ENCODE assay signal across 10 mouse cellular contexts in the genomic region with DNA sequence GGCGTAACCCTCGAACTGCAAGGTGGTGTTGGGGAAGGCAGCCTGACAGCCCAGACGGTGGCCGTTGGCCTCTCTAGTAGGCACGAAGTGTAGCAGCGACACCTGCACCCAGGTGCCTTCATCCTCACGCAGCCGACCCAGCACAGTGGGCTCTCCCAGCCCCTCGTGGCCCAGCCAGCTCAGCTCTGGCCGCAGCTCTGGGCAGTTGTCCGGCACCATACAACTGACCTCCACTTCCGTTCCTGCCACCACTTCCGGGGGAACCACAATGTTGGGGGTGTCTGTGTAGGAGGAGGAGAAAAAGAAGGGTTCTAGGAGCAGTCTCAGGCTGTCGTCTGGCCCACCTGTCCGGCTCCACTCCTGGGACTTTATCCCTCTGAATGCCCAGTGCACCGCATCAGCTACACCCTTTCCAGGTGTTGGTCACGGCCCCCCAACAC. TPM values are rescaled to one million over a fixed set of nuclear protein-coding genes. Genes with fewer than 3 reads are reported as not detected.
A peak's percentile ranks its signal among the peaks of the same experiment; 100 is the strongest.
DNase-seq lines count a peak whose midpoint lies in the region; ATAC-seq and TF ChIP-seq lines count a peak whose summit lies in the region.
"Had no signal": no experiment of that assay in that cellular context is flagged by ENCODE, and none has a peak within 500 bp of the region (broad histone marks: within the 10 kb centered on the region; RNA-seq: fewer than 3 reads in every experiment).

No protein-coding gene starts in this region.

- no peaks in the 10 kb centered on the region for H3K9me3 ChIP-seq in forebrain, embryonic 13.5 days (replicated peaks)
- H3K9me3 ChIP-seq in limb, embryonic 15.5 days: no peaks in the 10 kb centered on the region
- H3K9me3 ChIP-seq in neural tube, embryonic 14.5 days (ENCODE audit: control insufficient read depth, low read length): no peaks in the 10 kb centered on the region

- H3K27ac ChIP-seq in liver, adult 2 months (replicated peaks; ENCODE audit: insufficient read depth, low read depth, low read length): no peak overlapping the region
- no peak overlapping the region for H3K27ac ChIP-seq in forebrain, embryonic 13.5 days
- no peak overlapping the region for H3K27ac ChIP-seq in limb, embryonic 15.5 days
- no peak overlapping the region for H3K27ac ChIP-seq in neural tube, embryonic 14.5 days (ENCODE audit: low read depth, low read length)

- H3K79me2 ChIP-seq in liver, adult 2 months (ENCODE audit: control insufficient read depth, insufficient read depth, low read length): no peaks in the 10 kb centered on the region

- peak overlapping the region; percentile 7; the same call in 1 of the 2 replicates for H3K9ac ChIP-seq in liver, adult 2 months (ENCODE audit: low read depth, low read length)
- H3K9ac ChIP-seq in forebrain, embryonic 13.5 days: no peak overlapping the region
- H3K9ac ChIP-seq in limb, embryonic 15.5 days: no peak overlapping the region
- no peak overlapping the region for H3K9ac ChIP-seq in neural tube, embryonic 14.5 days (replicated peaks; ENCODE audit: low read depth, low read length)

- no peak for DNase-seq in liver, adult 2 months (ENCODE audit: extremely low read depth, low read depth, low spot score)
- no peak for DNase-seq in liver
- DNase-seq in c-Kit-positive CD71-positive TER-119-positive erythroid progenitor cells, embryonic 14.5 days (ENCODE audit: low spot score): no peak
- DNase-seq in thymus, postnatal 14 days: no peak
- no peak for DNase-seq in embryo, embryonic 11 days

- no peak for ATAC-seq in forebrain, embryonic 13.5 days
- 0 out of 2 replicates have a peak, but pooled peaks have one; percentile 30 for ATAC-seq in limb, embryonic 15.5 days (ENCODE audit: insufficient number of reproducible peaks, low FRiP score, low TSS enrichment, low read depth)
- ATAC-seq in neural tube, embryonic 14.5 days (ENCODE audit: low read depth): 0 out of 2 replicates have a peak, but pooled peaks have one; percentile 9
- ATAC-seq: Patski had no signal

- no peaks in the 10 kb centered on the region; the same call in 1 of the 2 replicates for H3K4me1 ChIP-seq in liver, adult 2 months (ENCODE audit: control insufficient read depth, insufficient read depth, low read length)
- H3K4me1 ChIP-seq in forebrain, embryonic 13.5 days: peaks cover 10% of the 10 kb centered on the region
- H3K4me1 ChIP-seq in limb, embryonic 15.5 days: peaks cover 17% of the 10 kb centered on the region
- peaks cover 5% of the 10 kb centered on the region for H3K4me1 ChIP-seq in neural tube, embryonic 14.5 days (ENCODE audit: control insufficient read depth, insufficient read depth, low read length)

- peak overlapping the region; percentile 47; the same call in 1 of the 2 replicates for H3K4me3 ChIP-seq in liver, adult 2 months (ENCODE audit: insufficient read depth, low read depth, low read length)
- peak overlapping the region; percentile 27 for H3K4me3 ChIP-seq in forebrain, embryonic 13.5 days
- peak overlapping the region; percentile 28 for H3K4me3 ChIP-seq in limb, embryonic 15.5 days
- peak overlapping the region; percentile 20; the same call in 1 of the 2 replicates for H3K4me3 ChIP-seq in neural tube, embryonic 14.5 days (ENCODE audit: low read depth, low read length)

- WGBS in liver, adult 2 months: 45% methylated on average over 17 of the region's 17 CpGs
- WGBS in forebrain, embryonic 13.5 days: 16% methylated on average over 15 of the region's 17 CpGs
- 24% methylated on average over 16 of the region's 17 CpGs for WGBS in limb, embryonic 15.5 days
- 26% methylated on average over 17 of the region's 17 CpGs for WGBS in neural tube, embryonic 14.5 days

- H3K36me3 ChIP-seq in liver, adult 2 months (ENCODE audit: control insufficient read depth, insufficient read depth, low read length): no peaks in the 10 kb centered on the region
- H3K36me3 ChIP-seq in forebrain, embryonic 13.5 days (ENCODE audit: poor library complexity, severe bottlenecking): no peaks in the 10 kb centered on the region
- H3K36me3 ChIP-seq in limb, embryonic 15.5 days: no peaks in the 10 kb centered on the region
- no peaks in the 10 kb centered on the region for H3K36me3 ChIP-seq in neural tube, embryonic 14.5 days (ENCODE audit: control insufficient read depth, insufficient read depth, low read length)

- peaks cover 2% of the 10 kb centered on the region; the same call in 1 of the 2 replicates for H3K27me3 ChIP-seq in liver, adult 2 months (ENCODE audit: control insufficient read depth, insufficient read depth, low read length)
- 0 out of 2 replicates have a peak, but pooled peaks cover 8% of the 10 kb centered on the region for H3K27me3 ChIP-seq in forebrain, embryonic 13.5 days
- 0 out of 2 replicates have a peak, but pooled peaks cover 3% of the 10 kb centered on the region for H3K27me3 ChIP-seq in limb, embryonic 15.5 days
- no peaks in the 10 kb centered on the region for H3K27me3 ChIP-seq in neural tube, embryonic 14.5 days (ENCODE audit: control insufficient read depth, insufficient read depth, low read length)

- H3K4me2 ChIP-seq in forebrain, embryonic 13.5 days: peak overlapping the region; percentile 61
- peak overlapping the region; percentile 53 for H3K4me2 ChIP-seq in limb, embryonic 15.5 days
- H3K4me2 ChIP-seq in neural tube, embryonic 14.5 days (ENCODE audit: low read depth, low read length): peak overlapping the region; percentile 43

- no peak for TF ChIP-seq CTCF in liver, adult 2 months (IDR thresholded peaks at IDR 0.05; ENCODE audit: low read depth, low read length)

- TF ChIP-seq POLR2A in liver, adult 2 months (IDR thresholded peaks at IDR 0.05; ENCODE audit: extremely low read depth, insufficient read depth, low read length): no peak

RNA-seq across cellular contexts. Expression of a gene that starts 5.7 kb away (rescaled TPM):
- total RNA-seq in liver, adult 2 months (2014; rRNA removed): 0.07 and 0.09 TPM in 2 replicates
- polyA plus RNA-seq in liver, adult 2 months (2012; rRNA removed): 0.20 and 0.37 TPM in 2 replicates
- polyA plus RNA-seq in forebrain, embryonic 13.5 days (2015; fragmentation: Nextera tagmentation; extraction: Ambion mirVana): 0.58 and 0.64 TPM in 2 replicates
- 1.3 and 1.4 TPM in 2 replicates for polyA plus RNA-seq in limb, embryonic 15.5 days (2015; fragmentation: Nextera tagmentation; extraction: Ambion mirVana)
- polyA plus RNA-seq in neural tube, embryonic 14.5 days (2014; fragmentation: Nextera tagmentation; extraction: Ambion mirVana): 2.4 and 2.5 TPM in 2 replicates
- total RNA-seq: common myeloid progenitor, adult 5-6 weeks had no signal
- polyA plus RNA-seq: Patski had no signal

RNA-seq across cellular contexts. Expression of a gene that starts 15.5 kb away (rescaled TPM):
- 445 and 548 TPM in 2 replicates for total RNA-seq in liver, adult 2 months (2014; rRNA removed)
- 6,798 and 9,385 TPM in 2 replicates for polyA plus RNA-seq in liver, adult 2 months (2012; rRNA removed)
- not detected in 2 replicates for polyA plus RNA-seq in forebrain, embryonic 13.5 days (2015; fragmentation: Nextera tagmentation; extraction: Ambion mirVana)
- not detected in 2 replicates for polyA plus RNA-seq in limb, embryonic 15.5 days (2015; fragmentation: Nextera tagmentation; extraction: Ambion mirVana)
- polyA plus RNA-seq in neural tube, embryonic 14.5 days (2014; fragmentation: Nextera tagmentation; extraction: Ambion mirVana): not detected in 2 replicates
- total RNA-seq: common myeloid progenitor, adult 5-6 weeks had no signal
- polyA plus RNA-seq: Patski had no signal

RNA-seq across cellular contexts. Expression of a gene that starts 28.9 kb away (rescaled TPM):
- total RNA-seq in liver, adult 2 months (2014; rRNA removed): 0.74 and 1.8 TPM in 2 replicates
- 1.4 and 3.7 TPM in 2 replicates for polyA plus RNA-seq in liver, adult 2 months (2012; rRNA removed)
- polyA plus RNA-seq in forebrain, embryonic 13.5 days (2015; fragmentation: Nextera tagmentation; extraction: Ambion mirVana): not detected in 2 replicates
- 0.04 and 0.11 TPM in 2 replicates for polyA plus RNA-seq in limb, embryonic 15.5 days (2015; fragmentation: Nextera tagmentation; extraction: Ambion mirVana)
- polyA plus RNA-seq in neural tube, embryonic 14.5 days (2014; fragmentation: Nextera tagmentation; extraction: Ambion mirVana): not detected in 2 replicates
- polyA plus RNA-seq: Patski had no signal

RNA-seq across cellular contexts. Expression of a gene that starts 34.8 kb away (rescaled TPM):
- total RNA-seq in liver, adult 2 months (2014; rRNA removed): 1,191 and 3,227 TPM in 2 replicates
- polyA plus RNA-seq in liver, adult 2 months (2012; rRNA removed): 8,217 and 12,671 TPM in 2 replicates
- not detected in 2 replicates for polyA plus RNA-seq in forebrain, embryonic 13.5 days (2015; fragmentation: Nextera tagmentation; extraction: Ambion mirVana)
- not detected in 2 replicates for polyA plus RNA-seq in limb, embryonic 15.5 days (2015; fragmentation: Nextera tagmentation; extraction: Ambion mirVana)
- polyA plus RNA-seq in neural tube, embryonic 14.5 days (2014; fragmentation: Nextera tagmentation; extraction: Ambion mirVana): not detected in 2 replicates
- total RNA-seq: common myeloid progenitor, adult 5-6 weeks had no signal
- polyA plus RNA-seq: Patski had no signal

RNA-seq across cellular contexts. Expression of a gene that starts 47.6 kb away (rescaled TPM):
- total RNA-seq in liver, adult 2 months (2014; rRNA removed): 40.5 and 55.1 TPM in 2 replicates
- 160 and 161 TPM in 2 replicates for polyA plus RNA-seq in liver, adult 2 months (2012; rRNA removed)
- polyA plus RNA-seq in forebrain, embryonic 13.5 days (2015; fragmentation: Nextera tagmentation; extraction: Ambion mirVana): 23.9 and 24.4 TPM in 2 replicates
- polyA plus RNA-seq in limb, embryonic 15.5 days (2015; fragmentation: Nextera tagmentation; extraction: Ambion mirVana): 22.3 and 23.4 TPM in 2 replicates
- 28.2 and 28.9 TPM in 2 replicates for polyA plus RNA-seq in neural tube, embryonic 14.5 days (2014; fragmentation: Nextera tagmentation; extraction: Ambion mirVana)

Comparison
In these comparisons a context has a peak if more than half of its experiments do, and no peak if none do; other contexts are left out.
1. RNA of a gene that starts 15.5 kb away (polyA plus RNA-seq): 6,798 to 9,385 TPM in liver, adult 2 months; not detected in limb, embryonic 15.5 days, not detected in forebrain, embryonic 13.5 days and not detected in neural tube, embryonic 14.5 days; every median in the first group is over 1,000 times any median in the second.
2. Peak in every context shown above with its lines, with median percentiles within 50 percentile points of each other: H3K4me3 ChIP-seq and H3K4me2 ChIP-seq.